Mouse (Mus musculus): ENCODE data around the gene Nfil3. TPM values are rescaled to one million over a fixed set of nuclear protein-coding genes. Genes with fewer than 3 reads are reported as not detected.
A peak's percentile ranks its signal among the peaks of the same experiment; 100 is the strongest.

Gene Nfil3
- polyA plus RNA-seq, 1 experiment from 2014 or later: 6.5 TPM

DNA sequence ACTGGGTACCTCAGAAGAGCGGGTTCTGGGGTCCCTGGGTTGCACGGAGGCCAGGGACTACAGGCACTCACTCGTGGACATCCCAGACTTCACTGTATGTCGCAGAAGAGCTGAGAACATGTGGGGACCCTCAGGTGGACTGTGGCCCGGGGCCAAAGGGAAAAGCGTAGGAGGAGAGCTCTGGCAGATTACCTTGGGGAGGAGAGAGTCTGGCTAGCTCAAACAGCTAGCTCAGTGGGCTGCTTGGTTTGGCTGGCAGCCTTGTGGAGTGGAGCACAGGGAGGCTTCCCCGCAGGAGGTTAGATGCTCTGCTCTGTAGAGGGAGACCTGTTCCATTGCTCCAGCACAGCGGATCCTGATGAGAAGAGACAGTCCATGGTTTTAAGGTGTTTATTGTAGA is 15.3 kb upstream of the Nfil3 start:
- Histone ChIP-seq H3K27ac (no peak overlapping the region), H3K79me2 (ENCODE audit: inconsistent target) (no peaks in the 10 kb centered on the region), H3K4me3 (ENCODE audit: inconsistent target) (no peak overlapping the region), H3K36me3 (ENCODE audit: inconsistent target) (no peaks in the 10 kb centered on the region)
- WGBS (ENCODE audit: missing documents): 94% methylated on average over 8 of the region's 8 CpGs

DNA sequence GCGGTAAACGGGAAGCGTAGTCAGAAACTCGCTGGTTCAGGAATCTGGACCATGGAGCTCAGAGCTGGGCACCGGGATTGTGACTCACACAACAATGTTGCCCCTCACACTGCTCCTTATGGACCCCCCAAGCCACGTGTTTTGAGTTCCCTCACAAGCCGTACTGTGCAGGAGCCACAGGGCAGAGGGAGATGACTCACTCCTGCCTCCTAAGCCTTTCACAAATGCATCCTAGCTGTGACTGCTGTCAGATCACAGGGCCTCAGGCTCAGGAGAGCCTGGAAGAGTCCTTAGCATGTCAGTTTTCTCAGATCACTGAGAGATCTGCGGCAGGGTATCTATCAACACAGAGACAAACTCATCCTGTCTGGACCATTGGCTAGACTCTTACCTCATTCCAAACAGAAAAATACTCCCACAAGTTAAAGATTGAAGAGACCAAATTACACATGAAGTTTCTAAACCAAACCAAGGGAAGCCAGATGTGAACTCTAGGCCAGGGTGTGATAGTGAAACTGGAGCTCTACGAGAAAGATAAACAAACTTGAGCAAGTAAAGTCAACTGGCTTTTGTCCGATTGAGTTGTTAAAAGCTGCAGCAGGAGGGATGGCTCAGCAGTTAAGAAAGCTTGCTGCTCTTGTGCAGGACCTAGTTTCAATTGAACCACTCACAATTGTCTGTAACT is 13.5 kb upstream of the Nfil3 start:
- H3K27ac ChIP-seq: no peak overlapping the region
- H3K36me3 ChIP-seq (ENCODE audit: inconsistent target): no peaks in the 10 kb centered on the region
- no peaks in the 10 kb centered on the region for H3K79me2 ChIP-seq (ENCODE audit: inconsistent target)
- WGBS (ENCODE audit: missing documents): 91% methylated on average over 10 of the region's 10 CpGs
- no peak overlapping the region for H3K4me3 ChIP-seq (ENCODE audit: inconsistent target)

DNA sequence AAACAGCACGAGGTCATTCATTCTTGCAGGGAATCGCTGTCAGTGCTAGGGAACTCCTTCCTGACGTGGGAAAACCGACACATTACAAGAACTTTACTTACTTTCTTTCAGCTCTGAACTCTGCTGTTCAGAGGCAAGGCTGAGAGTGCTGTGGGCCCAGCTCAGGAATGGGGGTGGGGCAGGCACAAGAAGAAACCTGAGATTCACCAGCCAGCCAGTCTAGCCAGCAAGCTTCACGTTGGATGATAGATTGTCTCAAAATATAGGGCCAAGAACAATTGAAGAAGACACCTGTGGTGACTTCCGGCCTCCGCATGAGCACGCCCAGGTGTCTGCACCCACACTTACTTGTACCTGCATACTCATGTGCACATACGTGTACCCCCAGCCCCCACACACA is 9.3 kb upstream of the Nfil3 start:
- H3K4me3 ChIP-seq (ENCODE audit: inconsistent target): no peak overlapping the region
- WGBS (ENCODE audit: missing documents): 92% methylated on average over 9 of the region's 9 CpGs
- H3K36me3 ChIP-seq (ENCODE audit: inconsistent target): no peaks in the 10 kb centered on the region
- no peaks in the 10 kb centered on the region for H3K79me2 ChIP-seq (ENCODE audit: inconsistent target)
- no peak overlapping the region for H3K27ac ChIP-seq

DNA sequence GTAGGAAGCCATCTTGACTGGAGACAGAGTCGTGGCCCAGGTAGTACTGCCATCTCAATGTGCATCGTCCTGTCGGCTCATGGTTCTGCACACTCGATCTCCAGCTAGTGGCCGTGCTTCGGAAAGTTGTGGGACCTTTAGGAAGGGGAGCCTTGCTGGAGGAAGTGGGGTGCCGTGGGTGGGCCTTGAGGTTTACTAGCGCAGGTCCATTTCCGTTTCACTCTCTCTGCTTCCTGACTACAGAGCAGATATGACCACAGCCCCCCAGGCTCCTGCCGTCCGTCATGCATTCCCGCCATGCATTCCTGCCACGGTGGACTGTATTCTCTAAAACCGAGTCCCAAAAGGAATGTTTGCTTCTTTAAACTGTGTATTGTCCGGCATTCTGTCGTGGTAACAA is 8.1 kb upstream of the Nfil3 start:
- Histone ChIP-seq H3K27ac (no peak overlapping the region), H3K36me3 (ENCODE audit: inconsistent target) (no peaks in the 10 kb centered on the region), H3K4me3 (ENCODE audit: inconsistent target) (no peak overlapping the region), H3K79me2 (ENCODE audit: inconsistent target) (no peaks in the 10 kb centered on the region)
- WGBS (ENCODE audit: missing documents): 27% methylated on average over 16 of the region's 16 CpGs

DNA sequence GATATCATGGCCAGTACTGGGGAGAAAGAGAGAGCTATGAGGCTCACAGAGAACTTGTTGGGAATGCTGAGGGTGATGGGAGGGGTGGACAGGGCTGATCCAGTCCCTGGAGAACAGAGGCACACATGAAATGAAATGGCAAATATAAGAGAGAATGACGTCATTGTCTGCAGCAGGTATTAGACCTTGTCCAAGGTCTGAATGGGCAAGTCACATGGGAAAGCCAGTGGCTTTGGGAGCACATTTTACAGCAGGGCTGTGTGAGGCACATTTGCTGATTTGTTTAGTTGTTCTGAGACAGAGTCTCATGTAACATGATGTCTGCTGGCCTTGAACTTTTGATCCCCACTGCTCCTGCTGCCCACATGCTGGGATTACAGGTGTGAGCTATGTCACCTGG is 7.0 kb upstream of the Nfil3 start:
- Histone ChIP-seq H3K4me3 (ENCODE audit: inconsistent target) (no peak overlapping the region), H3K79me2 (ENCODE audit: inconsistent target) (no peaks in the 10 kb centered on the region), H3K27ac (no peak overlapping the region), H3K36me3 (ENCODE audit: inconsistent target) (no peaks in the 10 kb centered on the region)
- WGBS (ENCODE audit: missing documents): 80% methylated on average over 1 of the region's 1 CpGs

DNA sequence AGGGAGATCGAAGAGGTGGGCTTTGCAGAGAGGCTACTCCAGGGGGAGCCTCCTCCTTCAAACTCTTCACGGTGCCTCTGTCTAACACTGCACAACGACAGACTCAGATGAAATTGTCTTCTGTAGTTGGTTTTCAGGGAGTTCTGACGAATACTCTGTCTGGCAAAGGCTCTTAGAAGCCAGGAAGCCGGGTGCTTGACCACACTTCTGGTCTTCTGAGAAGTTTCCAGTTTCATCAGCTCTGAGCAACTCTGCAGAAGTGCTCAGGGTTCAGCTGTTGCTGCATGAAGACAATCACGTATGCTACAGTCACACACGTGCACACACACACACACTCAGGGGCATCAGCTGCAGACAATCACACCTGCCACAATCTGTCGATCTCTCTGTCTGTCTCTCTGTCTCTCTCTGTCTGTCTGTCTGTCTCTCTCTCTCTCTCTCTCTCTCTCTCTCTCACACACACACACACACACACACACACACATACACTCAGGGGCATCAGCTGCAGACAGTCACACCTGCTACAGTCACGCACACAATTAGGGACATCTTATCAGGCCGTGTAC is 5.4 kb upstream of the Nfil3 start:
- H3K36me3 ChIP-seq (ENCODE audit: inconsistent target): no peaks in the 10 kb centered on the region
- no peaks in the 10 kb centered on the region for H3K79me2 ChIP-seq (ENCODE audit: inconsistent target)
- no peak overlapping the region for H3K27ac ChIP-seq
- no peak overlapping the region for H3K4me3 ChIP-seq (ENCODE audit: inconsistent target)
- WGBS (ENCODE audit: missing documents): 32% methylated on average over 10 of the region's 10 CpGs

DNA sequence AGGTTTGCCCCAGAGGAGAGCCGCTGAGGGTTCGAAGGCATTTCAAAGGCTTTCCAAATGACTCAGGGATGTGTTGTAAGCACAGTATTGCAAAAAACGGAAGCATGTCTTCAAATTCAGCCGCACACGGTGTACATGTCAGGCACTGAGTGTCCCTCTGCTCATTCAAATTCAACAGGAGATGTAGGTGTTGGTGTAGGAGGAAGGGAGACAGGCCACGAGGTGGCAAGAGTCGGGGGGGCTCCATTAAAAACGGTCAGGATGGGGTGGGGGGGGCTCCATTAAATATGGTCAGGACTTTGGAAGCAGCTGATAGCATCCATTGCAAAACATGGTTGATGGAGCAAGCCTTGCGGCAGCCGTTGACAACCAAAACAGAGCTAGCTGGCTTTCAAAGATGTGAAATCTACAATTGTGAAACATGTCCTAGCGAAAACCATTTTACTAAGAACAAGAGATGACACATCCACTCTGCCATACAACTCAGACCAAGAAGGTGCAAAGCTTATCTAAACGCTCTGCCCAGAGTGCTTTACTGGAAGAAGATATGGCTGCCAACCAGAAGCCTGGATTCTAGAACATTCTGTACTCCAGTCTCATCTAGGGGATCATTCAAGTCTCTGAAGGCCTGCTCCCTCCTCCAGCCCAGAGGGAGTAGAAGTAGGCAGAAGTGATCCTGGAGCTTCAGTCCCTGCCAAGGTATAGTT is 4.8 kb upstream of the Nfil3 start:
- Histone ChIP-seq H3K79me2 (ENCODE audit: inconsistent target) (no peaks in the 10 kb centered on the region), H3K36me3 (ENCODE audit: inconsistent target) (no peaks in the 10 kb centered on the region), H3K4me3 (ENCODE audit: inconsistent target) (no peak overlapping the region), H3K27ac (no peak overlapping the region)
- WGBS (ENCODE audit: missing documents): 14% methylated on average over 12 of the region's 12 CpGs

DNA sequence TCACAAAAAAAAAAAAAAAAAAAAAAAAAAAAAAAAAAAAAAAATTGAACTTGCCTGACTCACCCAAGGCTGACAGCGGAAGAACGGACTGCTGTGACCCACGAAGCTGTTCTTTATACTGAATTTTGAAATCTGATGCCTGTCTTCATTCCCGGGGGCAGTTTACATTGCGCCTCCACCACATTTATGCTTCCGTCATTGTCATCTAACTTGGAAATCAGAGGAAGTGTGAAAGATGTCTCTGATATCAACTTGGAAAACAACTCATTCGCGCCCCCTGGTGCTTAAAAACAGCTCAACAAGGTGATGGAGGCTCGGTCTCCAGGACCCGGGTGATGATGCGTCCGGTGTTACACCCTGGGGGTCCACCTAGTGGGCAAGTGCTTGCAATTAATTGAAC is 1.8 kb upstream of the Nfil3 start:
- WGBS (ENCODE audit: missing documents): 0% methylated on average over 12 of the region's 12 CpGs
- Histone ChIP-seq H3K79me2 (ENCODE audit: inconsistent target) (peaks cover 21% of the 10 kb centered on the region; the same call in 1 of the 2 replicates), H3K36me3 (ENCODE audit: inconsistent target) (no peaks in the 10 kb centered on the region), H3K27ac (0 out of 2 replicates have a peak overlapping the region, but pooled peaks have one; percentile 24), H3K4me3 (ENCODE audit: inconsistent target) (peak overlapping the region; percentile 43)

DNA sequence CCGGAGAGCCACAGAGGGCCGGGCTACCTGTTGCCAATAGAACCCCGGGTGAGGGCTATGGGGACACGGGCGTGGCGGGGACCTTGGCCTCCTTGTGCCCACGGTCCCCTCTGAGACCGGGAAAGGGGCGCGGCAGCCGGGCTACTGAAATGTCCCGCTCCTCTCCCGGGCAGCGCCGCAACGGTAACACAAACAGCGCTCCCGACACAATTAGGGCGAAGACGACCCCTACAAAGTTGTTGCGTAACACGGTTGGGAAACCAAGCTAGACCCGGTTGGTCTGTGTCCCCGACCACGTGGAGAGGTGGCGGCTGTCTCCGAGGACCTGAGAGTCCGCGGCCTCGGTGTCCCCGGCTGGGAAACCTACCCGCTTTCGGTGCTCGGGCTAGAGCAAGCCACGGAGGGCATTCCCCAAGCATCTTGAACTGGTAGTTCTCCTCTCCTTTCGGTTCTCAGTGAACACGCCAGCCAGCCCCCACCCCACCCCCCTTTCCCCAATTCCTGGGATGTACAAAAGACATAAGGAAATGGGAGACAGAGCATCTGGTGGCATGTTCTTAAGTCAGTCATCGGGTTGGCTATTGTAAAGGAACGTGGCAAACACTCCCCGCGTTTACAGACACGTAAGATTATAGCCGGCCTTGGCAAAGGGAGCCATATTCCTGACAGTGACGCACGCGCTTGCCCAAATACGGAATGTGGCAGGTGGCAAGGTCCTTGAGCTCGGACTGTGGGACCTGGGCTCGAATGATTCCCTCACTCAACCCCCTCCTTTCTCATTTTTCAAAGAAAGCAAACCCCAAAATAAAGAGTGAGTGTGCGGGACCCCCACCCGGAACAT is 788 bp upstream of the Nfil3 start:
- peaks cover 32% of the 10 kb centered on the region; the same call in 1 of the 2 replicates for H3K79me2 ChIP-seq (ENCODE audit: inconsistent target)
- 2% methylated on average over 50 of the region's 51 CpGs for WGBS (ENCODE audit: missing documents)
- H3K36me3 ChIP-seq (ENCODE audit: inconsistent target): no peaks in the 10 kb centered on the region
- peak overlapping the region; percentile 24 for H3K27ac ChIP-seq
- peak overlapping the region; percentile 43 for H3K4me3 ChIP-seq (ENCODE audit: inconsistent target)

DNA sequence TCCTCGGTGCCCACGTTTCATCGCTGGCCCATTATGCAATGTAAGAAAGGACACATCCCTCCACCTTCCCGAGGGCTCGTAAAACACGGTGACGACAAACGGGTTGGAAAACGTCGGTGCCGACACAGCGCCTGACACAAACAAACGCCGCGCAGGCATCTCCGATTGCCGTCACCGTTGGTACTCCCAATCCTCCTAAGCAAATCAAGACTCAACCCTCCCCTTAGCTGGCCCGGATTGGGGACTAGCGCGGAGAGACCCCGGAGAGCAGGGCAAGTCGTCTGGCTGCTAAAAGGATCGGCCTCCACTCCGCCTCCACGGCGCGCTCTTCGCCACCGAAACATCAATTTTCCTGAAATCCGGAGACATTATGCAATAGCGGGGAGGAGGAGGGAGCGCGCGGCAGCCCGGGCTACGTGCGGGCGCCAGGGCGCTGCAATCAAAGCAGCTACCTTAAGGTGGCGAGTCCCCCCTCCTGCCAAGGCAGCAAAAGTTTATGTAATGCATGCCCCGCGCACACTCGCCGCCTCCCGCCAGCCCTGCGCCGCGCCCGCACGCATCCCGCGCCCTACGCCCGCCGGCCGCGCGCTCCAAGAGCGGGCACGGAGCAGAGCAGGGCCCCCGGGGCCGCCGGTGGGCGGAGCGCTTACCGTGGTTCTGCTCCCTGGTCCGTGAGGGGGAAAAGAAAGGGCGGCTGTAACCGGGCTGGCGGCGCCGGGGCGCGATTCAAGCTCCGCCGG is 492 bp downstream of the Nfil3 start:
- Histone ChIP-seq H3K36me3 (ENCODE audit: inconsistent target) (no peaks in the 10 kb centered on the region), H3K79me2 (ENCODE audit: inconsistent target) (peaks cover 44% of the 10 kb centered on the region; the same call in 1 of the 2 replicates), H3K27ac (no peak overlapping the region), H3K4me3 (ENCODE audit: inconsistent target) (peak overlapping the region; percentile 63)
- WGBS (ENCODE audit: missing documents): 2% methylated on average over 77 of the region's 77 CpGs

DNA sequence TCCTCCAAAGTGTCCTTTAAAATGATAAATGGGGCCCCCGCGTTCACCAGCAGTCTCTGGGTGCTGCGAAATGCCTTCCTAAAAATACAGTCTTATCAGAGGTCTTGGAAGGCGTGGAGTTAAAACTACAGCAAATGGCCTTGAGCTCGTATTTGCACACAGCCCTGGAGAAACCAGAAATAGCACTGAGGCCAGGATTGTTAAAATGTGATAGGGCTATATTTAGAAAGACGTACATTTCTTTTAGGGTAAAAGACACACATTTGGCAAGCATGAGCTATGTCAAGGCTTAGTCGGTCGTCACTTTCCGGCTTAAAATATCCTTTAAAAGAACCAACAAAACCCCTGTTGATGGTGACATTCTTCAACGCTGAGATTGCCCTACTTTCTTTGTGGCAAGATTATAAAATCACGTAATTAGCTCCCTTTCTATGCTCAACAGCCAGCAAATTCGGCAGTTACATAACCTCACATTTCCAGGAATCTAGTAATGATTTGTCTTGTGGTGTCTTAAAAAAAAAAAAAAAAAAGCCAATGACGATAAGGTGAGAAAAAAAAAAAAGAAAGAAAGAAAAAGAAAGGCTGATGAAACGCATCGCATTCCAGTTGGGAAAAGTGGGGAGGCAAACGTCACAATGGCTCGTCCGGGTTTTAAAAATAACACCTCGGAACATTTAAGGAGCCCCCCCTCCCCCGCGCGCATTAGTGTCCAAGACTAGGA is 1.4 kb downstream of the Nfil3 start:
- H3K27ac ChIP-seq: no peak overlapping the region
- peak overlapping the region; percentile 63 for H3K4me3 ChIP-seq (ENCODE audit: inconsistent target)
- peaks cover 53% of the 10 kb centered on the region; the same call in 1 of the 2 replicates for H3K79me2 ChIP-seq (ENCODE audit: inconsistent target)
- no peaks in the 10 kb centered on the region for H3K36me3 ChIP-seq (ENCODE audit: inconsistent target)
- WGBS (ENCODE audit: missing documents): 5% methylated on average over 19 of the region's 22 CpGs

DNA sequence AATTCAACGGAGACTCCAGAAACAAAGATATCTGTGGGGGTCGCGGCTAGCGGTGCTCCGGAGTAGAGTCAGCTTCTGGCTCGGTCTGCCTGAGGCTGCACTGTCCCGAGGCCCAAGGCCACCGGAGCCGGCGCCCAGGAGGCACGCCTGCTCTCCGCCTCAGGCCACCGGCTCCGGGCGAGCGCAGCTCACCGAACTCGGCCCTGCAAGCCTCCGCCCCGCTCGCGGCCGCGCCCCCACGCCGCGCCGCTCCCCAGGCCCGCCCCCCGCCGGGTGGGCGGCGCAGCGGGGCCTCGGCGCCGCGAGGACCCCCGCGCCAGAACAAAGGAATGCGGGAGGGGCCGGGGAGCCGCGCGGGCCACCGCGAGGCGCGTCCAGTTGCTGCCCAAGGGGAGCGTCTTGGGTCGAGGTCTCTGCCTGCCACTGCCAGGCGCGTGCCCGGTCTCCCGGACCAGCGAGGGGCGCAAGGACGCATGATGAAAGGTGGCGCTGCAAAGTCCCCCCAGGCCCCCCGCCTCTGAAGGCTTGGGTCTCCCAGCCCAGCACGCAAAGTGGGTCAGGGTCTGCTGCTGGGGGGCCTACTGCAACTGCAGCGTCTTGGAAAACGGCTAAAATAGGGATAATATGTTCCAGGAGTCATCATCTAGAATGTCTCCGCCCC is 2.4 kb downstream of the Nfil3 start:
- 4% methylated on average over 56 of the region's 64 CpGs for WGBS (ENCODE audit: missing documents)
- Histone ChIP-seq H3K79me2 (ENCODE audit: inconsistent target) (peaks cover 64% of the 10 kb centered on the region), H3K4me3 (ENCODE audit: inconsistent target) (peak overlapping the region; percentile 63), H3K27ac (no peak overlapping the region), H3K36me3 (ENCODE audit: inconsistent target) (no peaks in the 10 kb centered on the region)

DNA sequence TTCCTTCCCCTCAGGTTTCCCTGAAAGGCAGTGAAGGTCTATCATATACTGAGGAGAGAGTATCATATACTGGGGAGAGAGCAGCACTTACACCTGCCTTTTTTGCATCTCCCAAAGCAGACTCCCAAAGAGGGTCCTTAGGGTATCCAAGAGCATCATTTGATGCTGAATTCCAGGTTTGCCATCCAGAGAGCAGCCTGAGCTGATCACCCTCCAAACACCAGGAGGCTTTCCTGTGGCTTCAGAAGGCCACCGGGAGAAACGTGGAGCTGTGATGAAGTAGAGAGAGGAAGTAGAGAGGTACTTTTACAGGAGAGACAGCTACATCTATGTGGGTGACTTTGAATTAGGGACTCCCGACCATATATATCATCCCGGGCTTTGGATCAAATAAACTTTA is 3.1 kb downstream of the Nfil3 start:
- 70% methylated on average over 4 of the region's 4 CpGs for WGBS (ENCODE audit: missing documents)
- H3K4me3 ChIP-seq (ENCODE audit: inconsistent target): peak overlapping the region; percentile 22
- H3K27ac ChIP-seq: no peak overlapping the region
- H3K36me3 ChIP-seq (ENCODE audit: inconsistent target): no peaks in the 10 kb centered on the region
- H3K79me2 ChIP-seq (ENCODE audit: inconsistent target): peaks cover 71% of the 10 kb centered on the region
